Comparison of ENCODE assay signal across 14 mouse cellular contexts in the genomic region with DNA sequence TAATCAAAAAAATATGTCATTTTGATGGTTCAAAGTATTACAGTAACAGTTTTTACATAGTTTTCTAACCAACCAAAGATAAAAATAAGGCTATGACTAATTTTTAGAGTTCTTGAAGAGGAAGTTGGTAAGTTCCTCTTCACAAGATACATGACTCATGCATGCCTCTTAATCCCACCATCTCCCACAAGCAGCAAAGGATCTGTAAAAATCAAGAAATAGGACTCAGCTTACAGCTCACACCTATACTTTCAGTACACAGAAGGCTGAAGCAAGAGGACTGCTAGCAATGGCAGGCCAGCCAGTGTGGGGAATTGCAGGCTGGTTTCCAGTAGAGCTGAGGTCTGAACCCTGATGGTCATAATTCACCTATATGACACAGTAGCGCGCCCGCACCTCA. TPM values are rescaled to one million over a fixed set of nuclear protein-coding genes. Genes with fewer than 3 reads are reported as not detected.
A peak's percentile ranks its signal among the peaks of the same experiment; 100 is the strongest.
DNase-seq lines count a peak whose midpoint lies in the region; TF ChIP-seq lines count a peak whose summit lies in the region.
"Had no signal": no experiment of that assay in that cellular context is flagged by ENCODE, and none has a peak within 500 bp of the region (broad histone marks: within the 10 kb centered on the region; RNA-seq: fewer than 3 reads in every experiment).

No protein-coding gene starts in this region.

- no peaks in the 10 kb centered on the region for H3K9me3 ChIP-seq in megakaryocyte, embryonic 14.5 days
- H3K9me3 ChIP-seq: intestine, embryonic 15.5 days; midbrain, embryonic 12.5 days had no signal

- no peak for TF ChIP-seq CTCF in cortical plate, adult 2 months (IDR thresholded peaks at IDR 0.05; ENCODE audit: extremely low read depth, insufficient read depth, low read length)

- no peaks in the 10 kb centered on the region for H3K27me3 ChIP-seq in megakaryocyte, embryonic 14.5 days (replicated peaks)
- H3K27me3 ChIP-seq: intestine, embryonic 15.5 days; midbrain, embryonic 12.5 days had no signal

- H3K36me3 ChIP-seq in megakaryocyte, embryonic 14.5 days (replicated peaks; ENCODE audit: low read length): peaks cover 62% of the 10 kb centered on the region

- peak; percentile 86 for DNase-seq in heart, adult 11 months
- DNase-seq in heart, postnatal 4 days: no peak
- peak; percentile 49 for DNase-seq in CD4-positive helper T cell, adult 2 months (ENCODE audit: low read depth, low spot score)
- DNase-seq in kidney, postnatal 14 days: no peak
- no peak for DNase-seq in gastrocnemius, adult 18-20 months (ENCODE audit: low spot score)
- DNase-seq in adrenal gland, postnatal 14 days: no peak
- DNase-seq: cerebellum, adult 2 months; thymus, postnatal 4 days had no signal

- H3K4me1 ChIP-seq in cortical plate, adult 2 months (ENCODE audit: control insufficient read depth, insufficient read depth, low read length): peaks cover 7% of the 10 kb centered on the region; the same call in 1 of the 2 replicates
- H3K4me1 ChIP-seq in megakaryocyte, embryonic 14.5 days: peaks cover 91% of the 10 kb centered on the region
- H3K4me1 ChIP-seq: intestine, embryonic 15.5 days; midbrain, embryonic 12.5 days had no signal

- H3K27ac ChIP-seq in cortical plate, adult 2 months (ENCODE audit: insufficient read depth, low read length): no peak overlapping the region
- H3K27ac ChIP-seq: intestine, embryonic 15.5 days; midbrain, embryonic 12.5 days had no signal

- no peak overlapping the region for H3K4me3 ChIP-seq in cortical plate, adult 2 months (ENCODE audit: insufficient read depth, low read length)
- peak overlapping the region; percentile 87 for H3K4me3 ChIP-seq in megakaryocyte, embryonic 14.5 days (replicated peaks)
- H3K4me3 ChIP-seq: intestine, embryonic 15.5 days; midbrain, embryonic 12.5 days had no signal

- 0 out of 2 replicates have a peak, but pooled peaks have one; percentile 12 for TF ChIP-seq POLR2A in cortical plate, adult 2 months (IDR thresholded peaks at IDR 0.05; ENCODE audit: extremely low read depth, insufficient read depth, low read length)

RNA-seq across cellular contexts. Expression of a gene that starts 14.0 kb away (rescaled TPM):
- total RNA-seq in heart, postnatal 4 days (2021): 10 to 100 TPM; 41.2 to 41.6 TPM
- polyA plus RNA-seq in cortical plate, adult 2 months (2012; rRNA removed): 25.9 and 27.7 TPM in 2 replicates
- polyA plus RNA-seq in megakaryocyte, embryonic 14.5 days (2012; ENCODE audit: insufficient read depth, low replicate concordance): 3.1 and 4.8 TPM in 2 replicates
- total RNA-seq in gastrocnemius, adult 18-20 months (2021): 10 to 100 TPM; 17.0 to 17.7 TPM
- 31.5 and 33.0 TPM in 2 replicates for total RNA-seq in adrenal gland, postnatal 14 days (2021)

RNA-seq across cellular contexts. Expression of a gene that starts 31.3 kb away (rescaled TPM):
- under 1 TPM; 0.81 to 0.90 TPM for total RNA-seq in heart, postnatal 4 days (2021)
- 0.81 and 0.83 TPM in 2 replicates for polyA plus RNA-seq in cortical plate, adult 2 months (2012; rRNA removed)
- polyA plus RNA-seq in megakaryocyte, embryonic 14.5 days (2012; ENCODE audit: insufficient read depth, low replicate concordance): 3.3 and 14.1 TPM in 2 replicates
- total RNA-seq in gastrocnemius, adult 18-20 months (2021): under 1 TPM in 1 of 2 experiments, not detected in 1; 0.47 TPM
- total RNA-seq in adrenal gland, postnatal 14 days (2021): 0.44 and 0.64 TPM in 2 replicates
- polyA plus RNA-seq: midbrain, embryonic 12.5 days had no signal

RNA-seq across cellular contexts. Expression of a gene that starts 31.7 kb away (rescaled TPM):
- total RNA-seq in heart, postnatal 4 days (2021): 10 to 100 TPM; 14.3 to 16.3 TPM
- 32.0 and 32.5 TPM in 2 replicates for polyA plus RNA-seq in cortical plate, adult 2 months (2012; rRNA removed)
- 2.7 and 7.6 TPM in 2 replicates for polyA plus RNA-seq in megakaryocyte, embryonic 14.5 days (2012; ENCODE audit: insufficient read depth, low replicate concordance)
- 1 to 10 TPM; 4.1 to 5.5 TPM for total RNA-seq in gastrocnemius, adult 18-20 months (2021)
- total RNA-seq in adrenal gland, postnatal 14 days (2021): 11.9 and 17.5 TPM in 2 replicates

RNA-seq across cellular contexts. Expression of a gene that starts 59.1 kb away (rescaled TPM):
- total RNA-seq in heart, postnatal 4 days (2021): not detected
- polyA plus RNA-seq in cortical plate, adult 2 months (2012; rRNA removed): 1.0 and 1.1 TPM in 2 replicates
- 1.4 TPM in 1 of 2 replicates, not detected in the other for polyA plus RNA-seq in megakaryocyte, embryonic 14.5 days (2012; ENCODE audit: insufficient read depth, low replicate concordance)
- not detected for total RNA-seq in gastrocnemius, adult 18-20 months (2021)
- total RNA-seq in adrenal gland, postnatal 14 days (2021): not detected in 2 replicates
- polyA plus RNA-seq: embryonic facial prominence, embryonic 14.5 days; heart, postnatal 0 days had no signal

Comparison
In these comparisons a context has a peak if more than half of its experiments do, and no peak if none do; other contexts are left out.
1. DNase-seq: peak in heart, adult 11 months (single experiment) and CD4-positive helper T cell, adult 2 months (single experiment); none in heart, postnatal 4 days (single experiment), kidney, postnatal 14 days (single experiment), gastrocnemius, adult 18-20 months (single experiment) and adrenal gland, postnatal 14 days (single experiment).